23 mouse cellular contexts compared by ENCODE assay signal in the genomic region with DNA sequence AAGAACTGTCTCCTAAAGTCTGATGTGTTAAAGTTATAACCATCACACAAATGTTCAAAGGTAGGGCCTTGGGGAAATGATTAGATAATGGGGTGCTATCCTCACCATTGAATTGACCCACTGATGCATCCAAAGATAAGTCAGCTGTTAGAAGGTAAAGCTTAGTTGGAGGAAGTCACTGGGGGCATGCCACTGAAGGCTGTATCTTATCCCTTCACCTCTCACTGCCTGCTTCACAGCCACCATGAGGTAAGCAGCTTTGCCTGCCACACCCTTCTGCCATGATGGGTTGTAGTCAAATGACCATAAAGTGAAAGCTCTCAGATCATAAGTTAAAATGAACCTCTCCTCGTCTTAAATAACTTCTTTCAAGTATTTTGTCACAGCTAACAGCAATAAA. TPM values are rescaled to one million over a fixed set of nuclear protein-coding genes. Genes with fewer than 3 reads are reported as not detected.
DNase-seq lines count a peak whose midpoint lies in the region.
"Had no signal": no experiment of that assay in that cellular context is flagged by ENCODE, and none has a peak within 500 bp of the region (broad histone marks: within the 10 kb centered on the region; RNA-seq: fewer than 3 reads in every experiment).

No protein-coding gene starts in this region.

- H3K4me1 ChIP-seq in heart, embryonic 10.5 days: no peaks in the 10 kb centered on the region

- no peaks in the 10 kb centered on the region for H3K9me3 ChIP-seq in heart, embryonic 10.5 days
- H3K9me3 ChIP-seq: G1E had no signal

- intact Hi-C loops in heart, postnatal 10 days (cut with DNase I): no loop called here

- H3K36me3 ChIP-seq in heart, embryonic 10.5 days: no peaks in the 10 kb centered on the region
- H3K36me3 ChIP-seq: G1E had no signal

- H3K27me3 ChIP-seq in heart, embryonic 10.5 days (ENCODE audit: insufficient read depth, poor library complexity, severe bottlenecking): no peaks in the 10 kb centered on the region
- H3K27me3 ChIP-seq: Patski had no signal

- no peak overlapping the region for H3K27ac ChIP-seq in heart, embryonic 10.5 days

- H3K4me3 ChIP-seq in heart, embryonic 10.5 days: no peak overlapping the region

- WGBS in heart, embryonic 10.5 days: 75% methylated on average over 1 of the region's 1 CpGs

- DNase-seq in heart, adult 11 months: peak; percentile 58
- no peak for DNase-seq in heart, adult 9 months (ENCODE audit: low spot score in 2 of 2)
- peak; percentile 56 for DNase-seq in heart, embryonic 10.5 days (ENCODE audit: low spot score)
- DNase-seq in heart, postnatal 10 days: no peak
- DNase-seq: adrenal gland, adult 2 months; adrenal gland, adult 8-10 months; adrenal gland, postnatal 10 days; adrenal gland, postnatal 14 days; adrenal gland, postnatal 25 days; adrenal gland, postnatal 36 days; B cell, adult 2 months; cerebellum, adult 11 months; cerebellum, adult 11-12 months; cerebellum, adult 18-20 months had no signal

RNA-seq across cellular contexts. Expression of gene Isx, which starts 38.7 kb away (rescaled TPM):
- polyA plus RNA-seq in heart, embryonic 10.5 days (2016; fragmentation: Nextera tagmentation; extraction: Ambion mirVana): 0.09 TPM in 1 of 2 replicates, not detected in the other
- total RNA-seq in heart, postnatal 10 days (2021): under 1 TPM; 0.17 to 0.27 TPM
- total RNA-seq: adrenal gland, adult 18-20 months; adrenal gland, adult 2 months; adrenal gland, adult 8-10 months; adrenal gland, postnatal 25 days; adrenal gland, postnatal 36 days; CH12.LX; MEL had no signal
- polyA plus RNA-seq: activated CD4-positive, CD25-positive, alpha-beta regulatory T cell, adult 4 months; adrenal gland, adult 2 months; brain, embryonic 14.5 days; C2C12; CD4-positive, CD25-positive, alpha-beta regulatory T cell, adult 4 months; G1E; Patski had no signal

Comparison
In these comparisons a context has a peak if more than half of its experiments do, and no peak if none do; other contexts are left out.
1. DNase-seq: peak in heart, adult 11 months (single experiment) and heart, embryonic 10.5 days (single experiment); none in heart, adult 9 months (0 of 2) and heart, postnatal 10 days (0 of 2).